Mouse (Mus musculus) forebrain, embryonic 14.5 days (tissue): ENCODE data around the gene Sox15. TPM values are rescaled to one million over a fixed set of nuclear protein-coding genes. Genes with fewer than 3 reads are reported as not detected.

Experiments used
- ATAC-seq: fragments of 200-750 bp; cut with Nextera tagmentation; 2 replicates; pipeline ENCODE4 v1.8.0; 2017; ENCODE audit warnings: mild to moderate bottlenecking, moderate library complexity
- DNase-seq: peaks from one replicate; pipeline ENCODE4 v3.0.0-alpha.2; 2015; ENCODE audit warnings: low spot score
- H3K27ac ChIP-seq: fragments of 300-500 bp; sonication (generic); 2 replicates; pipeline ENCODE4 v1.5.1; 2014; ENCODE audit warnings: low read depth, mild to moderate bottlenecking, control low read depth, low read length, moderate library complexity
- H3K27me3 ChIP-seq: fragments of 300-500 bp; sonication (generic); replicated peaks from 2 replicates; pipeline ENCODE4 v1.6.1; 2014; ENCODE audit warnings: low read length, control low read depth, mixed read lengths; ENCODE audit not compliant: control insufficient read depth, insufficient read depth
- H3K36me3 ChIP-seq: fragments of 300-500 bp; sonication (generic); 2 replicates; pipeline ENCODE4 v1.6.1; 2014; ENCODE audit warnings: low read length, control low read depth; ENCODE audit not compliant: control insufficient read depth, insufficient read depth
- H3K4me1 ChIP-seq: fragments of 300-500 bp; sonication (generic); 2 replicates; pipeline ENCODE4 v1.6.1; 2014; ENCODE audit warnings: antibody characterized with exemption, low read length, control low read depth; ENCODE audit not compliant: control insufficient read depth, insufficient read depth
- H3K4me2 ChIP-seq: fragments of 300-500 bp; sonication (generic); 2 replicates; pipeline ENCODE4 v1.6.1; 2014; ENCODE audit warnings: mild to moderate bottlenecking, control low read depth, low read length
- H3K4me3 ChIP-seq: fragments of 300-500 bp; sonication (generic); 2 replicates; pipeline ENCODE4 v1.5.1; 2014; ENCODE audit warnings: low read depth, low read length, control low read depth
- H3K9ac ChIP-seq: fragments of 300-500 bp; sonication (generic); 2 replicates; pipeline ENCODE4 v1.6.1; 2014; ENCODE audit warnings: mild to moderate bottlenecking, low read length, control low read depth, moderate library complexity
- H3K9me3 ChIP-seq: fragments of 300-500 bp; sonication (generic); replicated peaks from 2 replicates; pipeline ENCODE4 v1.6.1; 2016; ENCODE audit warnings: low read length, control low read depth, mixed read lengths; ENCODE audit not compliant: control insufficient read depth
- WGBS: fragments of 180-500 bp; shearing (Covaris S2); extraction: QIAGEN DNeasy Blood & Tissue Kit; methylation state at CpG from one replicate; pipeline ENCODE4 v1.1.7; 2014; 5-methylcytosine and 5-hydroxymethylcytosine counted together
- polyA plus RNA-seq: library from polyadenylated mRNA; unstranded; fragments of >200 nt; fragmentation: Nextera tagmentation; extraction: Ambion mirVana; gene quantifications from 2 replicates; pipeline ENCODE4 v1.2.1, GENCODE M21; 2014

The Sox15 gene
- polyA plus RNA-seq, 1 experiment from 2014 or later = not detected

DNA sequence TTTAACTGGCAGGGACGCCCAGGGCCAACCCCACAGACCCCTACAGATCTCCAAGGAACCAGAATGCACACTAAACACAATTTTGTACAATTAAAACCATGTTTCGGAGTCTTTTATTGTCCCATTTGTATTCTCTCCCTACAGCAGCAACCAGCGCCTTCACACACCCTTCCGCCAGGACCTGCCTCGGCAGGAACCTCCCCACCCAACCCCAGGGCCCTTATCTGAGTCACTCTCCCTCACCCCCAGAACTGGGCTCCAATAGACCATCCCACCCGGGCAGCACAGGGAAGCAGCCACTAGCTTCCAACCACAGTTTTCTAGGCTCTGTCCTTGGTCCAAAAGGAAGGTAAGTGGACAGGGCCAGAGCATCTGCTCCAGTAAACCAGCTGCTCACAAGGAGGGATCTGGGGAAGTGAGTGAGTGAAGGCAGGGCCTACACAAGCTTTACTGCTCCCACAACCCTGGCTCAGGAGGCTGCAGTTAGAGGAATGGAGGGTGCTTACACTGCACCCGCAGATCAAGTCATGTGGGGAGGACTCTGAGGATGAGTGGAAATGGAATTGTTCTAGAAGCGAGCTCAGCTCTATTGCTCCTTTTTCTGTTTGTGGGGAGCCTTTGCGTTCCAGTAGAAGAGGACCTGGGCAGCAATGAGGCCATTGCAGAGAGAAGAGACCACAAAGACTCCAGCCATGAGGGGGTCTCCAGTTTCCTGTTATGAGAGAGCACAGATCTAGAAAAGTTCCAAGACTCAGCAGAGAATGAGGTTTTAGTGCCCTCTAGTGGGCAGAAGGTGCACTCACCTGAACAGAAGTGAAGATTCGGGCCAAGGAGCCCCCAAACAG lies 1.7 kb downstream of the Sox15 start:
- H3K27ac ChIP-seq = peak overlapping the region; percentile 39; the same call in 1 of the 2 replicates
- WGBS = 81% methylated on average over 10 of the region's 10 CpGs

DNA sequence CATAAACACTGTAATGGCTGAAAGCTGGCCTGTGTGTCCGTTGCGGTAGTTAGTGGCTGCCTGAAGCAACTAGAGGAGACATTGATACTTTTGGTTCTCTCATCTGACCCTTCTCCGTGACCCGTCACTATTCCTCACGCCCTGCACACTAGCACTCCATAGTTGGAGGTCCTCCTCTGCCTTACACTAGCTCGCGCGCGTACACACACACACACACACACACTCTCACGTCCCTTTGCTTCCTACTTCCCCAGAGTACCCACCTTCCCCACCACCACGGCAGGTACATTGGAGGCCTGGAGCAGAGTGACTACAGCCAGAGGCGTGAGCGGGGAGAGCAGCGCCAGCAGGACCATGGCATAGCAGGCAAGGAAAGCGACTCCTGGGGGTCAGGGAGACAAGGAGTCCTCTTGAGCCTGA lies 2.4 kb downstream of the Sox15 start:
- Histone ChIP-seq H3K9me3 (no peaks in the 10 kb centered on the region), H3K27ac (no peak overlapping the region), H3K4me3 (no peak overlapping the region), H3K9ac (no peak overlapping the region), H3K4me2 (no peak overlapping the region), H3K4me1 (0 out of 2 replicates have a peak, but pooled peaks cover 4% of the 10 kb centered on the region), H3K36me3 (peaks cover 58% of the 10 kb centered on the region), H3K27me3 (no peaks in the 10 kb centered on the region)
- WGBS = 85% methylated on average over 15 of the region's 15 CpGs
- DNase-seq = no peak
- ATAC-seq = no peak

More for the DNA sequence above, 1.7 kb downstream of the Sox15 start:
- Histone ChIP-seq H3K36me3 (peaks cover 64% of the 10 kb centered on the region), H3K4me2 (no peak overlapping the region), H3K4me3 (no peak overlapping the region), H3K27me3 (no peaks in the 10 kb centered on the region), H3K9ac (no peak overlapping the region), H3K9me3 (no peaks in the 10 kb centered on the region), H3K4me1 (0 out of 2 replicates have a peak, but pooled peaks cover 4% of the 10 kb centered on the region)
- ATAC-seq (no peak), DNase-seq (peak; percentile 82)

DNA sequence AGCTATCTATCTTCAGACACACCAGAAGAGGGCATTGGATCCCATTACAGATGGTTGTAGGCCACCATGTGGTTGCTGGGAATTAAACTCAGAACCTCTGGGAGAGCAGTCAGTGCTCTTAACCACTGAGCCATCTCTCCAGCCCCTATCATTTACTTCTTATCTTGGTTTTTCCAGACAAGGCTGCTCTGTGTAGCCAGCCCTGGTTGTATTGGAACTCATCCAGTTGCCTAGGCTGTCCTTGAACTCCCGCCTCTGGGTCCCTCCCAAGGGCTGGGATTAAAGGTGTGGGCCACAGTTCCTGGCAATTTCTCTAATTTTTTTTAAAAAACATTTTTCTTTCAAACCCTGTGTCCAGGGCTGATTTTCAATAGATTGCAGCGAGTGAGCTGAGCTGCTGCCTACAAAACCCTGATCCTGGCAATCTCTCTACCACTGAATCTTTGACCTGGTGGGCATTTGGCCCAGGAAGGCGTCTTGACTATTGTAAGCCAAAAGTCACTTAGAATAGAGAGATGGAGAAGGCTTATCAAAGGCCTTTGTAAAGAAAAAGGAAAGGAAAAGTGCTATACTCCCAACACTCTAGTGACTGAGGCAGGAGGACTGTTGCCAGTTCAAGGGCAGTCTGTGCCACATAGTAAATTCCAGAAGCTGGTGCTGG lies 6.2 kb downstream of the Sox15 start:
- peak overlapping the region; percentile 66; the same call in 1 of the 2 replicates for H3K9ac ChIP-seq
- H3K36me3 ChIP-seq = peaks cover 56% of the 10 kb centered on the region
- ATAC-seq (no peak), DNase-seq (no peak)
- WGBS = 77% methylated on average over 3 of the region's 3 CpGs
- peaks cover 9% of the 10 kb centered on the region; the same call in 1 of the 2 replicates for H3K4me1 ChIP-seq
- H3K4me2 ChIP-seq = peak overlapping the region; percentile 59
- H3K9me3 ChIP-seq = no peaks in the 10 kb centered on the region
- H3K4me3 ChIP-seq = peak overlapping the region; percentile 49
- H3K27me3 ChIP-seq = no peaks in the 10 kb centered on the region
- H3K27ac ChIP-seq = peak overlapping the region; percentile 96; the same call in 1 of the 2 replicates

DNA sequence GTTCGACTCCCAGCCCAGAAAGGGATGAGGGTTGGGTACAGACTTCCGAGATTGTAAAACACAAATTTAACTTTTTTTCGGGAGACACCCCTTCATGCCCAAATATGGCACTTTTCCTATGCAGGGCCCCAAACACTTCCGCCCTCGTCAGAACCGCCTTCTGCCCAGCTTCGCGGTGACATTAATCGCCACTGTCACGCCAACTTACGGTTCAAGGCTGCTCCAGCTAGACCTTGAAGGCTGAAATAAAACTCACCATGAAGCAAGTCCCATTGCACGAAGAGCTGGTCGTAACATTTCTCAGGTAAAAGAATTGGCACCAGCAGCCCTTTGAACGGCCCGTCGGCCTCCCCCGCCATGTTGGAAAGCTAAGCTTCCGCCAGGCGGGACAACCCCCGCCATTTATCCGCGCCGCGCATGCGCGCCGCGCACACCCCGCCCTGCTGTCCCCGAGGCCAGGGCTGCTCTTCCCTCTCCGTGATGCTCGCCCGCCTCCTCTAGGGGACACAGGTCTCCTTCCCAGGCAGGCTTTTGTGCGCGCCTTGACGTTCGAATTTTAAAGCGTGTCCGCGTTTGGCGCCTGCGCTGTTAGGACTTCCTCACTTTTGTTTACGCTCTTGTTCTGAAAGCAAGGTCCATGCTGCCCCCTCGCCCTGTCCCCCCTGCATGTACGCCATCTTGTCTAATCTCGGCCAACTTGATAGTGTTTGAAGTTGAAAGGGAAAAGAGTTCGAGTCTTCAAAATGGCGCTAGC lies 7.3 kb downstream of the Sox15 start, which contains the start of gene Mpdu1:
Mpdu1 (minus strand) TSS at position 430 of the 754 bp plus-strand sequence.
- DNase-seq = peak; percentile 99
- Histone ChIP-seq H3K9ac (peak within 1 kb of the TSS; percentile 66), H3K4me3 (peak within 1 kb of the TSS; percentile 49), H3K9me3 (no peaks in the 10 kb centered on the region), H3K36me3 (peaks cover 56% of the 10 kb centered on the region), H3K4me1 (peaks cover 9% of the 10 kb centered on the region; the same call in 1 of the 2 replicates), H3K27me3 (no peaks in the 10 kb centered on the region), H3K27ac (peak within 1 kb of the TSS; percentile 96), H3K4me2 (peak within 1 kb of the TSS; percentile 59)
- peak; percentile 97 for ATAC-seq
- under 1% methylated on average over 48 of the region's 48 CpGs for WGBS

DNA sequence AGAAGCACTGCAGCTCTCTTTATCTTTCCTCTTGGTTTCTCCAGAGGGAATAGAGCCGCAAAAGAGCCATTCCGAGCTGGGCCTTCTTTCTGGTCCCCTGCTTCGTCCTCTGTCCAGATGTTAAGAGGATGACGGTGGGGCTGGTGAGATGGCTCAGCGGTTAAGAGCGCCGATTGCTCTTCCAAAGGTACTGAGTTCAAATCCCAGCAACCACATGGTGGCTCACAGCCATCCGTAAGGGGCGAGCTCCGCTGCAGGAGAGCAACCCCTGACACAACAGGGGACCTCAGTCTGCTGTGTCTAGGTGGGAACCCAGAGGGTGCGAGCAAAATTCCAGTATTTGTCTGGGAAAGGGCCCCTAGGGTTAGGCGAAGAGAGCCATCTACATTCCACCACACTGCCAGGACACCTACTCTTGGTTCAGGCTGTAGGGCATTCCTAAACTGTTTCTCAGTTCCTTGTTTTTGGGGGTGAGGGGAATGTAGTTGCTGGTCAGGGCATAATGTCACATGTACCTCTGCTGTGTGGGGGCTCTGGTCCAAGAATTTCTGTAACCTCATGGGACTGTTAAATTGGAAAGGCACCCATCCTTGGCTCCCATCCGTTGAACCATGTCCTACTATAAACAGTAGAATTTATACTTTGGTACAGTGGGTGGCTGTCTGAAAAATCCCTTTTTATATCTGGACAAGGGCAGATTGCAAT lies 8.0 kb downstream of the Sox15 start:
- Histone ChIP-seq H3K4me3 (peak overlapping the region; percentile 49), H3K4me1 (peaks cover 9% of the 10 kb centered on the region; the same call in 1 of the 2 replicates), H3K4me2 (peak overlapping the region; percentile 59), H3K27ac (peak overlapping the region; percentile 96), H3K9ac (peak overlapping the region; percentile 66), H3K9me3 (no peaks in the 10 kb centered on the region), H3K27me3 (no peaks in the 10 kb centered on the region), H3K36me3 (peaks cover 56% of the 10 kb centered on the region)
- ATAC-seq (no peak; the same call in none of the 2 replicates), DNase-seq (no peak)
- WGBS = 71% methylated on average over 13 of the region's 13 CpGs

DNA sequence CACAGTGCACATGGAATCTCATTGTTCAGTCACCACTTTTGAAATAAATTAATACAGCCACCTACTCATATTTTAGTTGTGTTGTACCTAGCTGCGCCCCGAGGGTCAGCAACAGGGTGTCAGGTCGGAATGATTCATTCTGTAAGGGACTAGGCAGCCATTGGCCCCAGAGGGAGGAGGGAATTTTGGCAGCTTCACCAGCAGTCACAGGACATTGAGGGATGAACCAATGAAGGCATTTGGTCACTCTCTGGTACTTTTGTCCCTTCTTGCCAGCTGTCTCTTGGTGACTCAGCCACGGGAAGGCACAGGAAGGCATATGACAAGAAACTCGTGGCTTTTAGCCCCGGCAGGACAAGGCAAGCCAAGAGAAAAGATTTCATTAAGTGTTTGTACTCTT lies 8.7 kb downstream of the Sox15 start:
- no peaks in the 10 kb centered on the region for H3K9me3 ChIP-seq
- peaks cover 9% of the 10 kb centered on the region; the same call in 1 of the 2 replicates for H3K4me1 ChIP-seq
- no peak overlapping the region for H3K9ac ChIP-seq
- peaks cover 56% of the 10 kb centered on the region for H3K36me3 ChIP-seq
- H3K27me3 ChIP-seq = no peaks in the 10 kb centered on the region
- no peak overlapping the region for H3K4me2 ChIP-seq
- H3K27ac ChIP-seq = no peak overlapping the region
- WGBS = 85% methylated on average over 6 of the region's 6 CpGs
- DNase-seq (no peak), ATAC-seq (no peak)
- H3K4me3 ChIP-seq = no peak overlapping the region

DNA sequence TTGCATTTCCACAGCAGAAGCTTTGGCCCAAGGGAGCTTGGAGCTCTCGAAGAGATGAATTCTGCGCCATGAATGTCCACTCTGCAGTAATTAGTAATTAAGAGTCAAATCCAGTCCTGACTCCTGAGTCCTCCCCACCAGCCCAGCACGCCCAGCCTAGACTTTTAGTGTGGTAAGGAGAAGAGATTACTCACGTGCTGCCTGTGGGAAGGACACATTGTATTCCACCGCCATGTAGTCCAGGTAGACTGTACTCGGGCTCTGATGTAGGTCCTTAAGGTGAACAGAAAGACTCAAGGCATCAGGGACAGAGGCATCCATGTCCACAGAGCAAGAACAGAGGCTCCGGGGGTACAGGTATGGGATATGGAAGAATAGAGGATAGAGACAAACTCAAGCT lies 9.7 kb downstream of the Sox15 start:
- no peak overlapping the region for H3K4me3 ChIP-seq
- peaks cover 17% of the 10 kb centered on the region for H3K4me1 ChIP-seq
- ATAC-seq (no peak), DNase-seq (no peak)
- H3K9me3 ChIP-seq = no peaks in the 10 kb centered on the region
- 92% methylated on average over 7 of the region's 7 CpGs for WGBS
- H3K27ac ChIP-seq = no peak overlapping the region
- no peaks in the 10 kb centered on the region for H3K27me3 ChIP-seq
- H3K9ac ChIP-seq = no peak overlapping the region
- H3K36me3 ChIP-seq = peaks cover 62% of the 10 kb centered on the region
- H3K4me2 ChIP-seq = no peak overlapping the region

DNA sequence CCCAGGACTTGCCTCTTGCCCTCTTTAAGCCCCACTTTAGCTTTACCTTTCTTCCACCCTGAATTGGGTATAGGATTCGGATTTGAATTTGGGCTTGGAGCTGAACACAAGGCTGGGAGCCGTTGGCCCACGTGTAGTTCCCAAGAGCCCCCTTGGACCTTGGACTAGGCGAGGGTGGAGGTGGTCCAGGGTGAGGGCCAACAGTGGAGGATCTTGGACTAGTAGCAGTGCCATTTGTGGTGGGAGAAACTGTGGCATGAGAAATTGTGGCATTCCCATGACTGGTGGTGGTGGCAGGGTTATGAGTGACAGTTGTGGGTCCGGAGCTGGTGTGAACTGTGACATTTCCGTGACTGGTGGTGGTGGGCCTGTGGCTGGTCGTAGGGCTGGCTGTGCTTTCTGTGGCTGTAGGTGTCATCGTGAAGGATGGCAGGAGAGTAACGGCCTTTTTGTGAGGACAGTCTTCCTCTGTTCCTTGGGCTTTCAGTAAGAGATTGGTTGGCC lies 10.4 kb downstream of the Sox15 start:
- Histone ChIP-seq H3K4me1 (peaks cover 22% of the 10 kb centered on the region), H3K4me2 (no peak overlapping the region), H3K36me3 (peaks cover 69% of the 10 kb centered on the region), H3K9ac (no peak overlapping the region), H3K4me3 (no peak overlapping the region), H3K9me3 (no peaks in the 10 kb centered on the region), H3K27ac (no peak overlapping the region), H3K27me3 (no peaks in the 10 kb centered on the region)
- 80% methylated on average over 9 of the region's 9 CpGs for WGBS
- ATAC-seq = no peak
- no peak for DNase-seq
